ENCODE assay signal across 23 mouse cellular contexts in the genomic region with DNA sequence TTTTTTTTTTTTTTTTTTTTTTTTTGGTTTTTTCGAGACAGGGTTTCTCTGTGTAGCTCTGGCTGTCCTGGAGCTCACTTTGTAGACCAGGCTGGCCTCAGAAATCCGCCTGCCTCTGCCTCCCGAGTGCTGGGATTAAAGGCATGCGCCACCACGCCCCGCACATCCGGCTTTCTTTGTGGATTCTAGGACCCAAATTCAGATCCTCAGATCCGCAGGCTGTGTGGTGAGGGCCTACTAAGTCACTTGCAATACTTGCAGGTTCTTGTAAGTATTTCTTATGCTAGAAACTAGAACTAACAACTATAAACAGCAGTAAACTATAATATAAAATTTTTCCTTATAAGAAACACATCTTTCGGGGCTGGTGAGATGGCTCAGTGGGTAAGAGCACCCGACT. TPM values are rescaled to one million over a fixed set of nuclear protein-coding genes. Genes with fewer than 3 reads are reported as not detected.
"Had no signal": no experiment of that assay in that cellular context is flagged by ENCODE, and none has a peak within 500 bp of the region (broad histone marks: within the 10 kb centered on the region; RNA-seq: fewer than 3 reads in every experiment).

No protein-coding gene starts in this region.

RNA-seq across cellular contexts. Expression of a gene that starts 22.9 kb away (rescaled TPM):
- total RNA-seq: monocyte, adult 5-6 weeks had no signal
- polyA plus RNA-seq: macrophage had no signal

RNA-seq across cellular contexts. Expression of a gene that starts 54.3 kb away (rescaled TPM):
- total RNA-seq: left cerebral cortex, postnatal 10 days; left cerebral cortex, postnatal 14 days; left cerebral cortex, postnatal 25 days; left cerebral cortex, postnatal 36 days; left cerebral cortex, postnatal 4 days; liver, adult 2 months; megakaryocyte, adult 5-6 weeks; monocyte, adult 5-6 weeks had no signal
- polyA plus RNA-seq: liver, adult 2 months; liver, embryonic 12.5 days; liver, embryonic 13.5 days; liver, embryonic 15.5 days; liver, postnatal 0 days; lung, adult 2 months; lung, embryonic 14.5 days; lung, embryonic 15.5 days; lung, embryonic 16.5 days; lung, postnatal 0 days; macrophage; midbrain, embryonic 11.5 days; midbrain, postnatal 0 days; myocyte; neural tube, embryonic 11.5 days; neural tube, embryonic 12.5 days had no signal
